Mouse (Mus musculus) heart, adult 2 months (tissue): ENCODE data around the gene Mfsd4a. TPM values are rescaled to one million over a fixed set of nuclear protein-coding genes. Genes with fewer than 3 reads are reported as not detected.

Experiments used
- DNase-seq, 2 experiments: peaks; one replicate each; pipeline ENCODE4 v3.0.0; 2021
- H3K27ac ChIP-seq: fragments of 200-600 bp; 2 replicates; pipeline ENCODE4 v1.8.1; 2022
- H3K27me3 ChIP-seq: fragments of 200-500 bp; 2 replicates; pipeline ENCODE4 v1.6.1; 2012; ENCODE audit warnings: mild to moderate bottlenecking, low read length, inconsistent platforms, mixed read lengths; ENCODE audit not compliant: control insufficient read depth, insufficient read depth
- H3K36me3 ChIP-seq: fragments of 200-500 bp; 2 replicates; pipeline ENCODE4 v1.6.1; 2012; ENCODE audit warnings: low read length, inconsistent platforms; ENCODE audit not compliant: control insufficient read depth, insufficient read depth
- H3K4me1 ChIP-seq: fragments of 200-500 bp; 2 replicates; pipeline ENCODE4 v1.6.1; 2011; ENCODE audit warnings: low read length; ENCODE audit not compliant: control insufficient read depth, insufficient read depth
- H3K4me3 ChIP-seq: fragments of 200-600 bp; 2 replicates; pipeline ENCODE4 v1.8.1; 2022
- H3K79me2 ChIP-seq: fragments of 200-500 bp; replicated peaks from 2 replicates; pipeline ENCODE4 v1.6.1; 2012; ENCODE audit warnings: mild to moderate bottlenecking, inconsistent platforms, low read length, moderate library complexity, mixed read lengths; ENCODE audit not compliant: control insufficient read depth, insufficient read depth
- H3K9ac ChIP-seq: fragments of 200-500 bp; 2 replicates; pipeline ENCODE4 v1.6.1; 2012; ENCODE audit warnings: low read depth, mild to moderate bottlenecking, control low read depth, inconsistent platforms, low read length, mixed read lengths
- CTCF ChIP-seq: fragments of 200-600 bp; IDR thresholded peaks from 2 replicates; pipeline ENCODE4 v1.8.1; 2022; ENCODE audit warnings: antibody characterized with exemption, mild to moderate bottlenecking, moderate library complexity
- EP300 ChIP-seq: fragments of 200-500 bp; IDR thresholded peaks from 2 replicates; pipeline ENCODE4 v1.6.1; 2011; ENCODE audit warnings: low read depth, low read length, control low read depth; ENCODE audit not compliant: insufficient read depth
- POLR2A ChIP-seq: fragments of 200-500 bp; IDR thresholded peaks from 2 replicates; pipeline ENCODE4 v1.6.1; 2011; ENCODE audit warnings: mild to moderate bottlenecking, low read depth, low read length, control low read depth; ENCODE audit not compliant: insufficient read depth
- WGBS: fragments of 180-500 bp; shearing (Covaris S2); methylation state at CpG from one replicate; pipeline ENCODE4 v1.1.7; 2018; 5-methylcytosine and 5-hydroxymethylcytosine counted together
- intact Hi-C: fragments of 180-260 bp; cut with DNase I; formaldehyde crosslinking; loops from one replicate; pipeline ENCODE4 v1.15.1; 2025
- polyA plus RNA-seq: library from polyadenylated mRNA; depleted of rRNA; stranded (reverse); fragments of >200 nt; gene quantifications from 2 replicates; pipeline ENCODE4 v1.2.3, GENCODE M21; 2012
- total RNA-seq, 2 experiments: library from RNA; stranded (reverse); gene quantifications; 2 replicates each; pipeline ENCODE4 v1.2.3; 2021

Gene Mfsd4a
- total and polyA plus RNA-seq, 3 experiments = 1.4 to 3.0 (median 1.6) TPM

- Histone ChIP-seq H3K79me2 (no peaks in the 10 kb centered on the region), H3K27me3 (no peaks in the 10 kb centered on the region), H3K9ac (no peak overlapping the region), H3K36me3 (no peaks in the 10 kb centered on the region), H3K4me1 (peaks cover 6% of the 10 kb centered on the region), H3K4me3 (no peak overlapping the region), H3K27ac (no peak overlapping the region)
- WGBS = 10% methylated on average over 15 of the region's 15 CpGs
- peak; percentile 69 to 81 for DNase-seq
- TF ChIP-seq CTCF = peak; percentile 92
- no peak for TF ChIP-seq POLR2A
- TF ChIP-seq EP300 = peak; percentile 68
- intact Hi-C loops = loop anchor here (1.0 to 5.0 kb wide), 3 partner anchors 51 to 109 kb away; no protein-coding TSS in a partner anchor
Observed at GRCm38 (mm10) chr1:132046143-132046735, 21.6 kb downstream of the Mfsd4a start.

GRCm38 (mm10) chr1:132043759-132044158 lies 24.1 kb downstream of the Mfsd4a start:
- Histone ChIP-seq H3K36me3 (no peaks in the 10 kb centered on the region), H3K27ac (no peak overlapping the region), H3K9ac (no peak overlapping the region), H3K4me1 (peaks cover 19% of the 10 kb centered on the region), H3K4me3 (no peak overlapping the region), H3K79me2 (no peaks in the 10 kb centered on the region; the same call in 1 of the 2 replicates), H3K27me3 (no peaks in the 10 kb centered on the region)
- intact Hi-C loops = no loop called here
- DNase-seq = no peak
- WGBS = 86% methylated on average over 4 of the region's 4 CpGs
- no peak for TF ChIP-seq EP300
- TF ChIP-seq POLR2A = no peak
- no peak for TF ChIP-seq CTCF

GRCm38 (mm10) chr1:132040201-132040621 lies 27.7 kb downstream of the Mfsd4a start:
- H3K9ac ChIP-seq = peak overlapping the region; percentile 25; the same call in 1 of the 2 replicates
- intact Hi-C loops = loop anchor here (1.0 kb wide), 2 partner anchors 32 to 298 kb away; no protein-coding TSS in a partner anchor
- TF ChIP-seq POLR2A = peak; percentile 46; the same call in 1 of the 2 replicates
- TF ChIP-seq EP300 = peak; percentile 91
- TF ChIP-seq CTCF = peak; percentile 14; the same call in 1 of the 2 replicates
- no peaks in the 10 kb centered on the region; the same call in 1 of the 2 replicates for H3K79me2 ChIP-seq
- DNase-seq = peak; percentile 47 to 63
- no peaks in the 10 kb centered on the region for H3K27me3 ChIP-seq
- H3K4me3 ChIP-seq = no peak overlapping the region
- peaks cover 19% of the 10 kb centered on the region for H3K4me1 ChIP-seq
- H3K27ac ChIP-seq = peak overlapping the region; percentile 74
- WGBS = 43% methylated on average over 9 of the region's 9 CpGs
- no peaks in the 10 kb centered on the region for H3K36me3 ChIP-seq

- H3K27ac ChIP-seq = no peak overlapping the region
- H3K9ac ChIP-seq = no peak overlapping the region
- H3K4me1 ChIP-seq = peaks cover 19% of the 10 kb centered on the region
- TF ChIP-seq EP300 (no peak), CTCF (no peak), POLR2A (no peak)
- no peaks in the 10 kb centered on the region for H3K36me3 ChIP-seq
- no peak overlapping the region for H3K4me3 ChIP-seq
- intact Hi-C loops = no loop called here
- no peak for DNase-seq
- WGBS = 56% methylated on average over 5 of the region's 5 CpGs
- no peaks in the 10 kb centered on the region for H3K27me3 ChIP-seq
- no peaks in the 10 kb centered on the region; the same call in 1 of the 2 replicates for H3K79me2 ChIP-seq
Observed at GRCm38 (mm10) chr1:132038753-132039152, 29.1 kb downstream of the Mfsd4a start.

GRCm38 (mm10) chr1:132037746-132038145 lies 30.1 kb downstream of the Mfsd4a start:
- Histone ChIP-seq H3K9ac (no peak overlapping the region), H3K36me3 (no peaks in the 10 kb centered on the region), H3K4me3 (no peak overlapping the region), H3K27ac (no peak overlapping the region), H3K27me3 (no peaks in the 10 kb centered on the region), H3K79me2 (no peaks in the 10 kb centered on the region; the same call in 1 of the 2 replicates), H3K4me1 (peaks cover 19% of the 10 kb centered on the region)
- no peak for DNase-seq
- intact Hi-C loops = no loop called here
- WGBS = 90% methylated on average over 3 of the region's 3 CpGs
- TF ChIP-seq POLR2A (no peak), CTCF (no peak), EP300 (no peak)

- Histone ChIP-seq H3K4me3 (no peak overlapping the region), H3K79me2 (peaks cover 1% of the 10 kb centered on the region; the same call in 1 of the 2 replicates), H3K4me1 (peaks cover 1% of the 10 kb centered on the region), H3K27me3 (no peaks in the 10 kb centered on the region), H3K27ac (no peak overlapping the region), H3K9ac (no peak overlapping the region), H3K36me3 (peaks cover 4% of the 10 kb centered on the region; the same call in 1 of the 2 replicates)
- intact Hi-C loops = no loop called here
- TF ChIP-seq POLR2A (no peak), EP300 (no peak), CTCF (no peak)
- no peak for DNase-seq
- WGBS = 73% methylated on average over 7 of the region's 7 CpGs
Observed at GRCm38 (mm10) chr1:132032172-132032571, 35.7 kb downstream of the Mfsd4a start.
